Mouse (Mus musculus) myocyte (in vitro differentiated cells): ENCODE measurements around the gene Rfk. TPM values are rescaled to one million over a fixed set of nuclear protein-coding genes. Genes with fewer than 3 reads are reported as not detected.

ENCODE experiments used
- H3K27me3 ChIP-seq: one replicate; pipeline ENCODE4 v1.6.1; 2011; ENCODE audit not compliant: control insufficient read depth, insufficient read depth, insufficient read length
- H3K36me3 ChIP-seq: one replicate; pipeline ENCODE4 v1.6.1; 2011; ENCODE audit not compliant: control insufficient read depth, insufficient read depth
- H3K4me2 ChIP-seq: one replicate; pipeline ENCODE4 v1.6.1; 2011; ENCODE audit warnings: low read depth, control low read depth
- H3K4me3 ChIP-seq: one replicate; pipeline ENCODE4 v1.5.1; 2011; ENCODE audit warnings: mild to moderate bottlenecking, control low read depth, moderate library complexity
- H3K79me2 ChIP-seq: one replicate; pipeline ENCODE4 v1.6.1; 2011; ENCODE audit not compliant: control insufficient read depth, insufficient read depth
- H3ac ChIP-seq: one replicate; pipeline ENCODE4 v1.6.1; 2011; ENCODE audit not compliant: control insufficient read depth, insufficient read length
- CEBPB ChIP-seq: IDR thresholded peaks from 2 replicates; pipeline ENCODE4 v1.6.1; 2011; ENCODE audit warnings: mild to moderate bottlenecking, moderate library complexity; ENCODE audit not compliant: poor library complexity, insufficient read depth, severe bottlenecking
- E2F4 ChIP-seq: IDR thresholded peaks from one replicate; pipeline ENCODE4 v1.6.1; 2011; ENCODE audit warnings: mild to moderate bottlenecking, control low read depth, moderate library complexity; ENCODE audit not compliant: insufficient read depth
- MAX ChIP-seq: IDR thresholded peaks from one replicate; pipeline ENCODE4 v1.6.1; 2011; ENCODE audit warnings: low read depth, mild to moderate bottlenecking, control low read depth
- MYOD1 ChIP-seq, 3 experiments: IDR thresholded peaks; one replicate each; pipeline ENCODE4 v1.6.1; 2011; ENCODE audit warnings: control low read depth in 2 of 3, low read depth in 2 of 3, mild to moderate bottlenecking in 2 of 3, moderate library complexity in 1 of 3; ENCODE audit not compliant: insufficient read length in 2 of 3, control insufficient read depth in 1 of 3
- MYOG ChIP-seq, 3 experiments: IDR thresholded peaks; one replicate each; pipeline ENCODE4 v1.6.1; 2011; ENCODE audit warnings: control low read depth in 2 of 3, low read depth in 2 of 3, mild to moderate bottlenecking in 2 of 3; ENCODE audit not compliant: insufficient read length in 2 of 3, control insufficient read depth in 1 of 3, insufficient read depth in 1 of 3
- POLR2A ChIP-seq: IDR thresholded peaks from one replicate; pipeline ENCODE4 v1.6.1; 2011; ENCODE audit warnings: low read depth, mild to moderate bottlenecking, control low read depth, moderate library complexity; ENCODE audit not compliant: insufficient read length
- POLR2AphosphoS2 ChIP-seq: IDR thresholded peaks from one replicate; pipeline ENCODE4 v1.6.1; 2011; ENCODE audit warnings: low read depth, control low read depth; ENCODE audit not compliant: insufficient read length
- REST ChIP-seq: IDR thresholded peaks from one replicate; pipeline ENCODE4 v1.6.1; 2011; ENCODE audit warnings: mild to moderate bottlenecking, control low read depth, moderate library complexity; ENCODE audit not compliant: insufficient read depth, insufficient read length
- SRF ChIP-seq: IDR thresholded peaks from one replicate; pipeline ENCODE4 v1.6.1; 2011; ENCODE audit warnings: low read depth; ENCODE audit not compliant: control insufficient read depth, insufficient read length
- TCF12 ChIP-seq: IDR thresholded peaks from one replicate; pipeline ENCODE4 v1.6.1; 2011; ENCODE audit warnings: mild to moderate bottlenecking, control low read depth; ENCODE audit not compliant: poor library complexity, insufficient read depth, severe bottlenecking
- TCF3 ChIP-seq: IDR thresholded peaks from one replicate; pipeline ENCODE4 v1.6.1; 2011; ENCODE audit warnings: low read depth, control low read depth; ENCODE audit not compliant: insufficient read length
- USF1 ChIP-seq: IDR thresholded peaks from one replicate; pipeline ENCODE4 v1.6.1; 2011; ENCODE audit warnings: low read depth, mild to moderate bottlenecking, control low read depth, moderate library complexity
- polyA plus RNA-seq: library from polyadenylated mRNA; unstranded; fragments of >200 nt; fragmentation: generic; extraction: Trizol; gene quantifications from one replicate; pipeline ENCODE4 v1.2.1, GENCODE M21; 2012; ENCODE audit warnings: missing spikeins

The Rfk gene
- polyA plus RNA-seq, 1 experiment = 18.1 TPM

GRCm38 (mm10) chr19:17386424-17386823, 7.4 kb upstream of the Rfk start:
- H3K4me2 ChIP-seq = no peak overlapping the region
- no peaks in the 10 kb centered on the region for H3K36me3 ChIP-seq
- no peak overlapping the region for H3ac ChIP-seq
- no peaks in the 10 kb centered on the region for H3K79me2 ChIP-seq
- no peak for TF ChIP-seq REST
- no peak for TF ChIP-seq POLR2AphosphoS2
- TF ChIP-seq MYOD1 (IDR thresholded peaks at IDR 0.05; ENCODE audit: control insufficient read depth in 1 of 3, insufficient read length in 2 of 3, low read depth in 2 of 3) = no peak
- TF ChIP-seq USF1 = no peak
- no peak for TF ChIP-seq CEBPB
- no peak for TF ChIP-seq SRF
- no peak for TF ChIP-seq E2F4
- TF ChIP-seq MAX = no peak
- TF ChIP-seq TCF12 = no peak
- no peak for TF ChIP-seq TCF3
- TF ChIP-seq POLR2A = no peak
- no peak for TF ChIP-seq MYOG (IDR thresholded peaks at IDR 0.05; ENCODE audit: control insufficient read depth in 1 of 3, insufficient read depth in 1 of 3, insufficient read length in 2 of 3, low read depth in 2 of 3)
- no peak overlapping the region for H3K4me3 ChIP-seq
- H3K27me3 ChIP-seq = no peaks in the 10 kb centered on the region

- no peak overlapping the region for H3K4me2 ChIP-seq
- H3K36me3 ChIP-seq = no peaks in the 10 kb centered on the region
- no peaks in the 10 kb centered on the region for H3K27me3 ChIP-seq
- no peaks in the 10 kb centered on the region for H3K79me2 ChIP-seq
- H3K4me3 ChIP-seq = no peak overlapping the region
- no peak for TF ChIP-seq USF1
- no peak for TF ChIP-seq SRF
- H3ac ChIP-seq = no peak overlapping the region
Observed at GRCm38 (mm10) chr19:17388404-17388803, 5.4 kb upstream of the Rfk start.

GRCm38 (mm10) chr19:17392866-17393265, 977 bp upstream of the Rfk start:
- Histone ChIP-seq H3K4me2 (peak overlapping the region; percentile 67), H3K4me3 (no peak overlapping the region)

GRCm38 (mm10) chr19:17396802-17397201, 3.0 kb downstream of the Rfk start:
- Histone ChIP-seq H3K27me3 (no peaks in the 10 kb centered on the region), H3K4me3 (no peak overlapping the region), H3K36me3 (no peaks in the 10 kb centered on the region), H3K79me2 (peaks cover 9% of the 10 kb centered on the region), H3ac (no peak overlapping the region), H3K4me2 (no peak overlapping the region)
- no peak for TF ChIP-seq SRF

More at GRCm38 (mm10) chr19:17392866-17393265, 977 bp upstream of the Rfk start:
- Histone ChIP-seq H3K27me3 (no peaks in the 10 kb centered on the region), H3K79me2 (peaks cover 9% of the 10 kb centered on the region), H3K36me3 (no peaks in the 10 kb centered on the region), H3ac (no peak overlapping the region)
- TF ChIP-seq REST (no peak), MYOD1 (IDR thresholded peaks at IDR 0.05; ENCODE audit: control insufficient read depth in 1 of 3, insufficient read length in 2 of 3, low read depth in 2 of 3) (no peak), POLR2A (no peak), POLR2AphosphoS2 (no peak), CEBPB (no peak), TCF12 (no peak), TCF3 (no peak)

- Histone ChIP-seq H3K27me3 (no peaks in the 10 kb centered on the region), H3K79me2 (peaks cover 9% of the 10 kb centered on the region), H3K4me3 (no peak overlapping the region), H3ac (no peak overlapping the region), H3K36me3 (no peaks in the 10 kb centered on the region), H3K4me2 (no peak overlapping the region)
- TF ChIP-seq TCF3 (no peak), POLR2AphosphoS2 (no peak), CEBPB (no peak), POLR2A (no peak), USF1 (no peak), MAX (no peak), E2F4 (no peak), MYOG (IDR thresholded peaks at IDR 0.05; ENCODE audit: control insufficient read depth in 1 of 3, insufficient read depth in 1 of 3, insufficient read length in 2 of 3, low read depth in 2 of 3) (no peak), TCF12 (no peak), MYOD1 (IDR thresholded peaks at IDR 0.05; ENCODE audit: control insufficient read depth in 1 of 3, insufficient read length in 2 of 3, low read depth in 2 of 3) (no peak), REST (no peak), SRF (no peak)
Observed at GRCm38 (mm10) chr19:17397922-17398321, 4.1 kb downstream of the Rfk start.
